Mouse (Mus musculus): ENCODE measurements at regions not wholly inside any gene's neighbourhood (a gene's known extent, or its start where the extent isn't known, plus 50 kb on each side); places are given as distances from the start of the nearest gene placed in this dataset.
A peak's percentile ranks its signal among the peaks of the same experiment; 100 is the strongest.

DNA sequence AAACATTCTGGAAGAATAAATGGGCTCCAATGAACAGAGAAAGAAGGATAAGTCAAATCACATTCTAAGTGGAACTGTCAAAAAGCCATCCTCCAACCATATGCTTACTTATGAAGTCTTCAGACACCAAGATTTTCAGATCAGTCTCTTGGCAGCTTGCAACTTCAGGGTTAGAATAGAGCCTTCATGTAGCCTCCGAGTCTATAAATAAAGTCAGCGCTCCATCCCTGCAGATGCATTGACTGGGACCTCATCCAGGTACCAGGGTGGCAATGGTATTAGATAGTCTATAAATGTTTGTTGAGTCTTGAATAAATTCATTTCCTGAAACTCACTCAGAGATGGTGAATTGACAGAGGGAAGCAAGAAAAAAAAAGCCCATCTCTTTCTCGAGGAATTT, 107.2 kb upstream of the Eepd1 start:
- H3K27ac ChIP-seq = no peak overlapping the region
- H3K36me3 ChIP-seq = no peaks in the 10 kb centered on the region
- H3K27me3 ChIP-seq = no peaks in the 10 kb centered on the region
- H3K4me3 ChIP-seq = no peak overlapping the region
- H3K9me3 ChIP-seq (replicated peaks) = no peaks in the 10 kb centered on the region
- H3K4me2 ChIP-seq = no peak overlapping the region
- no peak overlapping the region for H3K9ac ChIP-seq
- ATAC-seq (replicated peaks; ENCODE audit: insufficient number of reproducible peaks, insufficient read depth, low FRiP score, low read depth) = no peak
- 0 out of 2 replicates have a peak, but pooled peaks cover 2% of the 10 kb centered on the region for H3K4me1 ChIP-seq (replicated peaks)
- 77% methylated on average over 3 of the region's 3 CpGs for WGBS

DNA sequence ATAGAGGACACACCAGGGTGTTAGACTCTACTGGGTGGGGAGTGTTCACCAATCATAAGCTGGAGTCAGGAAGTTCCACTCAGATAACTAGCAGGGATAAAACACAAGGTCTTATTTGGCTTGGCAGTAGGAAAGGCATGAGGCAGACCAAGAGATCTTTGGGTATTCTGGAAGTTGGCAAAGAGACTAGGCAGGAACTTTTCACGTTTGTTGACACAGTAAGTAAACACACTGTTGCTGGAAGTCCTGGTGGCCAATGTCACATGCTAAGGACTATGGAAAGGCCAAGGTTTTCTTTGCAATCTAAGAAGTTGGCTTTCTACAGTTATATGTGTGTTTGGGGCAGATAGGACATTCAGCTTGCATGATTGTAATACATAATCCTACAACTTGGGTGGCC, 105.1 kb upstream of the Eepd1 start:
- ATAC-seq (replicated peaks; ENCODE audit: insufficient number of reproducible peaks, insufficient read depth, low FRiP score, low read depth) = no peak
- Histone ChIP-seq H3K27ac (no peak overlapping the region), H3K36me3 (no peaks in the 10 kb centered on the region), H3K4me1 (replicated peaks) (0 out of 2 replicates have a peak, but pooled peaks cover 2% of the 10 kb centered on the region), H3K27me3 (no peaks in the 10 kb centered on the region), H3K4me2 (no peak overlapping the region), H3K9ac (no peak overlapping the region), H3K4me3 (no peak overlapping the region), H3K9me3 (replicated peaks) (no peaks in the 10 kb centered on the region)
- WGBS = 39% methylated on average over 1 of the region's 1 CpGs

DNA sequence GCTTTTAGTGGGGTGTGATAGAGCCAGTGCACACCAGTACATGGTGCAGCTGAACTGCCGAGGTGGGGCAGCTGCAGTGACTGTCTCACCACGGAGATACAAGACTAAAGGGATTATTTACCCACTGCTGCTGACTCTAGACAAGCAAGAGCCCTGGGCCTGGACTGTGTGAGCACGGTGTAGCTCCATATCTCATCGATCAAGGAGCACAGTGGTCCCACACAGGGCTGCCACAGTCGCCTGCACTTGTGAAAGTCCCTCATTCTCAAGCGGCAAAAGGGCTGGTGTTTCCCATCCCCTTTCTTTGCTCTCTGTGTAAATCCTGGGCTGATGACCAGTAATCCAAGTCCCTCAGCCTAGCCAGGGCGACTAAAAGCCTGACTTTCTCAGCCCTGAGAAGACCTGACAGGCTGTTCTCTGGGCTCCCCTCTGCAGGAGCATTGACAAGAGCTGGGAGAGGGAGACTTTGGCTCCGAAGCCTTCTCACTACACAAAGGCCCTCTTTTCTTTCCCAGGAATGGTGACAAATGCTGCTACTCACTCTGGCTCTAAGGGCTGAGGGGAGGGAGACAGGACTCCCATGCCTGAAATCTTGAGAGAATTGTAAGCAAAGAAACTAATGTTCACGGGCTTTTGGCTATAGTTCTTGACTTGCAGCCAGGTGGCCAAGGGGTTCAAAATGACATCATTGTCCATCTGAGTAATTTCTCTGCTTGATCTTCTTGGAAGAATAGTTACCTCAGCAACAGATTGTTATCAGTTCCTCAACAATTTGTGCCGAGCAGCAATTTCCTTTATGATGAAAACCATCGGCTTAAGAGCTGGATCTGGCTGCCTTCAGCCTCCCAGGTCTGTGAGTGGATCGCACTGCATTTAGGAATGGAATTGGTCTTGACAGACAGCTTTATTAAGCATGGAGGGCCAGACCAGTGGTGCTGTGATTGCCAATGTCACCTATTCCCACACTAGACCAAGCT, 103.3 kb upstream of the Eepd1 start:
- 0 out of 2 replicates have a peak, but pooled peaks cover 2% of the 10 kb centered on the region for H3K4me1 ChIP-seq (replicated peaks)
- no peaks in the 10 kb centered on the region for H3K27me3 ChIP-seq
- no peak for ATAC-seq (replicated peaks; ENCODE audit: insufficient number of reproducible peaks, insufficient read depth, low FRiP score, low read depth)
- no peak overlapping the region for H3K27ac ChIP-seq
- H3K9me3 ChIP-seq (replicated peaks) = no peaks in the 10 kb centered on the region
- no peak overlapping the region for H3K4me2 ChIP-seq
- WGBS = 49% methylated on average over 12 of the region's 12 CpGs
- no peaks in the 10 kb centered on the region for H3K36me3 ChIP-seq
- no peak overlapping the region for H3K9ac ChIP-seq
- H3K4me3 ChIP-seq = no peak overlapping the region

DNA sequence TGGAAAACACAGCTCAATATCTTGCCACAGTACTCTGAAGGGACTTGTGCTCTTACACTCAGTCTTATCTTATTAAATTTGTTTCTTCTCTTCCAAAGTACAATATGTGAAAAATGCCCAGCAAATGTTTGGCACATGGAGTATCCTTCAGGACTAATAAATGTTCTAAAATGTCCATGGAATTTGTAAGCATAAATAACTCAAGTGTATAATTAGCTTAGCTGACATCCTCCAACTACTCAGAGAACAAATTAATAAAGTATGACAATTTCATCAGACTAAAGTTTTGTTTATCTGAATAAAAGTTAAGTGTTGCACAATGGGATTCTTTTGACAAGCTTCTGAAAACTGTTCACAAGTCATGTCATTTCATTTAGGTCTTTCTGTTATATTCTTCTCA, 96.0 kb upstream of the Eepd1 start:
- H3K27me3 ChIP-seq = no peaks in the 10 kb centered on the region
- no peaks in the 10 kb centered on the region for H3K9me3 ChIP-seq (replicated peaks)
- peaks cover 9% of the 10 kb centered on the region; the same call in 1 of the 2 replicates for H3K4me1 ChIP-seq (replicated peaks)
- no peak overlapping the region for H3K9ac ChIP-seq
- H3K4me2 ChIP-seq = no peak overlapping the region
- H3K27ac ChIP-seq = no peak overlapping the region
- no peak overlapping the region for H3K4me3 ChIP-seq
- ATAC-seq (replicated peaks; ENCODE audit: insufficient number of reproducible peaks, insufficient read depth, low FRiP score, low read depth) = no peak
- no peaks in the 10 kb centered on the region for H3K36me3 ChIP-seq

DNA sequence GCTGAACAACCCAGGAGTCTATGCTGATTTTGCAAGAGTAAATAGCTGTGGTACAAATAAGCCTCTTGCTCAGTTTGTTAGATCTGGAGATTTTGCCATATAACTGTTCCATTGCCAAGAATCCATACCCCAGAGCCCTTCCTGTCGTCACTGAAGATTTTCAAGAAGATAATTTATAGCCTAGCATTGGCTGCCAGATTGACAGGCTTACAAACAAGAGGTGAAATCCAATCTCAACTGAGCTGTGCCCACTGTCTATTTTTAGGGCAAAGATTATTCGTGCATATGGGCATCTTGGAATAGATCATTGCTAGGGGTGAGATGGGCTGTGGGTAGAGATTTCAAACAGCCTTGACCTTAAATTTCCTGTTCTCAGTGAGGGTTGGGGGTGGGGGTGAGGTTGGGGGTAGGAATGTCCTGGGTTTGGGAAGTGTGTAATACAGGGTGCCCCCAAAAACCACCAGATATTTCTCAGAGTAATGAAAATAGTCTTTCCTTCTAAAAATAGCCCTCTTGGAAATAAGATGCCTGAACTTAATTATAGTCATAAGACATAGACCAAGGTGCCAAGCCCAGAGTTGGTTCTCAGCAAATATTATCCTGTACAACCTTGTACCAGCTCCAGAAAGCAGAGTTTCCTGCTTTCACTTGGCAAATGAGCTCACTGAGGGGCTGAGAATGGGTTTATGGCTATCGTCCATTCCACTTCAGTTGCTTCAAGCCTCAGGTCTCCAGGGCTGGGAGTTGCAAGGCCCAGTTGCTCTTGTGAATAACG, 93.3 kb upstream of the Eepd1 start:
- Histone ChIP-seq H3K27ac (no peak overlapping the region), H3K4me1 (replicated peaks) (peaks cover 9% of the 10 kb centered on the region; the same call in 1 of the 2 replicates), H3K9ac (no peak overlapping the region), H3K27me3 (no peaks in the 10 kb centered on the region), H3K36me3 (no peaks in the 10 kb centered on the region), H3K4me2 (no peak overlapping the region), H3K9me3 (replicated peaks) (no peaks in the 10 kb centered on the region), H3K4me3 (no peak overlapping the region)
- ATAC-seq (replicated peaks; ENCODE audit: insufficient number of reproducible peaks, insufficient read depth, low FRiP score, low read depth) = no peak
- 67% methylated on average over 4 of the region's 4 CpGs for WGBS

DNA sequence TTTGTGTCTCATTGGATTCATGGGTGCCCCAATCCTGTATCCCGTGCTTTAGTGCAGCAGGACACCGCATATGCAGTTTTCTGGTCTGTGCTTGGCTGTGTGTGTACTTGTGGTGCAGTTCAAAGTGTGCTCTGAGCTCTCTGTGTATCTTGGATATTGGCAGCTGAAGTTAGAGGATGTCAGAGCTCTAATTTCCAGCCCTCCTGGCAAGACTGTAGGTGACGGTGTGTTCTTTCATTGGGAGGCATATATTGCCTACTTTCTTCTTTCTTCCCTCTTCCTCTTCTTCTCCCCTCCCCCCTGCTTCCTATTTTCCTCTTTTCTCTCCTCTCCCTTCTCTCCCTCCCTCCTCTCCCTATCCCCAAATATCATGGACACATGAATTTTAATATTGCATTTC, 92.0 kb upstream of the Eepd1 start:
- Histone ChIP-seq H3K4me1 (replicated peaks) (peaks cover 9% of the 10 kb centered on the region; the same call in 1 of the 2 replicates), H3K27ac (no peak overlapping the region), H3K27me3 (no peaks in the 10 kb centered on the region), H3K36me3 (no peaks in the 10 kb centered on the region), H3K4me3 (no peak overlapping the region), H3K4me2 (no peak overlapping the region), H3K9me3 (replicated peaks) (no peaks in the 10 kb centered on the region), H3K9ac (no peak overlapping the region)
- 77% methylated on average over 3 of the region's 3 CpGs for WGBS
- no peak for ATAC-seq (replicated peaks; ENCODE audit: insufficient number of reproducible peaks, insufficient read depth, low FRiP score, low read depth)

DNA sequence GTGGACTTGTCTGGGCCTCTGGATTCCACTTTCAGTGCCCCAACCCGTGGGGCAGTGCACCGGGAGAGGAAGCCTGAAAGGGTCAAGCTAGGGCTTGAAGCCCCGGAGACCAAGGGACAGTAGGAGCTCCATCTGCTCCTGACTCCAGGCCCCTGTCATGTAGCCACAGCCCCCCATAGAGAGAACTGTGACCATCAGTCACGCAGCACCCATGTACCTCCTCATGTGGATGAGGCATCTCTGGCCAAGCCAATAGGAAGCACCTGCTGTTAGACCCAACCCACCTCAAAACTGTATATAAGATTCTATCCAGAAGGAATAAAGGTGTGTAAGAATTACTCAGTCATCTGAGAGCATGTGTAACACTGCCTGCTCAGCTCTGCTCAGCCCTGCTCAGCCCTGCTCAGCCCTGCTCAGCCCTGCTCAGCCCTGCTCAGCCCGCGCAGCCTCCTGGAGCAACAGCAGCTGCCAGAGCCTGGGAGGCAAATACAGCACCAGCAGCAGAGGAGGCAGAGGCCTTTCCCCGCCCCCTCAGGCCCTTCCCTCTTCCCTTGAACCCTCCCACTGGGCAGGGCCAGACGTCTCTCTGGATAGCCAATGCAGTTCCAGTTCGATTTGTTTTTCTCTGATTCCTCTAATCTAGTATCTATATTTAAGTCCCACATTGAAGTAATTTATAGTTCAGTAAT, 80.6 kb upstream of the Eepd1 start:
- Histone ChIP-seq H3K9ac (no peak overlapping the region), H3K9me3 (replicated peaks) (no peaks in the 10 kb centered on the region), H3K4me1 (replicated peaks) (0 out of 2 replicates have a peak, but pooled peaks cover 2% of the 10 kb centered on the region), H3K4me2 (peak overlapping the region; percentile 8), H3K27me3 (no peaks in the 10 kb centered on the region), H3K27ac (no peak overlapping the region), H3K36me3 (no peaks in the 10 kb centered on the region), H3K4me3 (no peak overlapping the region)
- ATAC-seq (replicated peaks; ENCODE audit: insufficient number of reproducible peaks, insufficient read depth, low FRiP score, low read depth) = no peak; the same call in 1 of the 2 replicates
- WGBS = 35% methylated on average over 9 of the region's 9 CpGs

DNA sequence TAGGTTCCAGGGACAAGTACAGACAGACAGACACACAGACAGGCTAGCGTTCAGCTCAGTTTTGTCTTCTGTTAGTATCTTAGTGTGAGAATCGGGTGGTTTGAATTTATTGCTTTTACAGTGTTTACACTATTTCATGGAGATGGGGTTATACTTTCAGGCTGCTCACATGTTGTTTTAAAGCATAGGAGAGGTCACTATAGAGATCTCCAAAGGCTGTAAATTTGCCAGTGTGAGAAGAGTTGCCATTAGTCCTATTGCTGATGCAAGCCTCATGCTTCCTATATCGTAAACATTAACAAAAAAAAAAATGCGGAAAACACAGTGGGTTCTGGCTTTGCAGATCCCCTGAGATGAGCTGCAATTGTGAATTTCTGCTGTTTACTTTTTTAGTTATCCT, 75.5 kb upstream of the Eepd1 start:
- H3K9ac ChIP-seq = no peak overlapping the region
- H3K4me3 ChIP-seq = no peak overlapping the region
- no peaks in the 10 kb centered on the region for H3K27me3 ChIP-seq
- H3K4me2 ChIP-seq = no peak overlapping the region
- no peak for ATAC-seq (replicated peaks; ENCODE audit: insufficient number of reproducible peaks, insufficient read depth, low FRiP score, low read depth)
- H3K36me3 ChIP-seq = no peaks in the 10 kb centered on the region
- 85% methylated on average over 4 of the region's 4 CpGs for WGBS
- H3K9me3 ChIP-seq (replicated peaks) = no peaks in the 10 kb centered on the region
- H3K4me1 ChIP-seq (replicated peaks) = 0 out of 2 replicates have a peak, but pooled peaks cover 2% of the 10 kb centered on the region
- H3K27ac ChIP-seq = no peak overlapping the region

DNA sequence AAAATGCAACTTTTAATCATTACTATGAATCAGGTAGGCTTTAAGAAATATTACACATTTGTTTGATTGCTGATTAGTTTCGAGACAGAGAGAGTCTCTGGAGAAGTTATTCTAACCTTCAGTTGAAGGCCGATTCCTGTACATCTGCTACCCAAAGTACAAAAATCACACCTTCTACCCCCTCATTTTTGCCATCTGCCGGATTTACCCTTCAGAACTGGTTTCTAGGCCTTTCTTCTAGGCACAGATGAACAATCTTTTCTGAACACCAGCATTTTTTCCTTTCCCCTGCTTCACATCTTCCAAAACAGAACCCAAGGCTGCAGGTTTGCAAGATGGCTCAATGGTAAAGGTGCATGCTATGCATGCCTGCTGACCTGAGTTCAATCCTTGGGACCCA, 72.8 kb upstream of the Eepd1 start:
- H3K36me3 ChIP-seq = no peaks in the 10 kb centered on the region
- no peak overlapping the region for H3K9ac ChIP-seq
- no peak overlapping the region for H3K27ac ChIP-seq
- ATAC-seq (replicated peaks; ENCODE audit: insufficient number of reproducible peaks, insufficient read depth, low FRiP score, low read depth) = no peak
- H3K9me3 ChIP-seq (replicated peaks) = no peaks in the 10 kb centered on the region
- H3K4me1 ChIP-seq (replicated peaks) = no peaks in the 10 kb centered on the region
- no peak overlapping the region for H3K4me2 ChIP-seq
- H3K4me3 ChIP-seq = no peak overlapping the region
- H3K27me3 ChIP-seq = no peaks in the 10 kb centered on the region
- WGBS = 84% methylated on average over 3 of the region's 3 CpGs

DNA sequence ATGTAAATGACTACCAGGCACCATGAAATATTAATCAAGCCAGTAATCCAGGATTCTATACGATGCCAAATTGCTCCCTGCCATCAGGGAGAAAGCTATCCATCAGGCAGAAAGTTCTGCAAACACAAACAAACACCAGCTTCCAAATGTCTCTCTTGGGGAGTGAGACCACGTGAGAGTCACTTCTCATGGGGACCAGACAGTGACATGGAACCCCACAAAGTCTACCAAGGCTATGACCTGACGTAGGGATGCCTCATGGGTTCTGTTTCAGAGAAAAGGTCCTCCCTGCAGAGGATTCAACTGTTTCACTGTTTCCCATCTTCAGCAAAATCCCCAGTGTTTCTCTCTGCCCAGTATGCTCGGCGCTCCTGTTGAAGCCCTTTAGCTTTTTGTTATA, 71.6 kb upstream of the Eepd1 start:
- Histone ChIP-seq H3K36me3 (no peaks in the 10 kb centered on the region), H3K4me3 (no peak overlapping the region), H3K9ac (no peak overlapping the region), H3K4me1 (replicated peaks) (peaks cover 2% of the 10 kb centered on the region), H3K4me2 (no peak overlapping the region), H3K9me3 (replicated peaks) (no peaks in the 10 kb centered on the region), H3K27me3 (no peaks in the 10 kb centered on the region), H3K27ac (no peak overlapping the region)
- 79% methylated on average over 5 of the region's 5 CpGs for WGBS
- ATAC-seq (replicated peaks; ENCODE audit: insufficient number of reproducible peaks, insufficient read depth, low FRiP score, low read depth) = no peak

DNA sequence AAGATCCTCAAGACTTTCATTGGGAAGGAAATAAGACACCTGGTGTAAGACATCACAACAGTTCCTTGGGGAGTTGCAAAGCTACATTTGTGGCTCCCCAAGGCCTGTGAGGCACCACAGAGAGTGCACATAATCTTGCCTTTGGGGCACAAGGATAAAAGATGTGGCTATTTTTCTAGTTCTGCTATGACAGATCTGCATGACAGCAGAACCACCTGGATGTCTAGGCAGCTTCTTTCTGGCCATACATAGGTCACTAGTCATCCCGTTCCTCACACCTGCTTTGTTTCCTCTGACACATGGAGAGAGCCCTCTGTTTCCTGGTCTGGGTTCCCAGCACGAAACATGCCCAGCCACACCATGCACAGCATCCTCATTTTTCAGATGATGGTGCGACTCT, 67.5 kb upstream of the Eepd1 start:
- WGBS = 77% methylated on average over 3 of the region's 3 CpGs
- no peaks in the 10 kb centered on the region for H3K9me3 ChIP-seq (replicated peaks)
- H3K27ac ChIP-seq = no peak overlapping the region
- H3K27me3 ChIP-seq = no peaks in the 10 kb centered on the region
- no peak overlapping the region for H3K9ac ChIP-seq
- peaks cover 5% of the 10 kb centered on the region for H3K4me1 ChIP-seq (replicated peaks)
- no peak for ATAC-seq (replicated peaks; ENCODE audit: insufficient number of reproducible peaks, insufficient read depth, low FRiP score, low read depth)
- H3K36me3 ChIP-seq = no peaks in the 10 kb centered on the region
- H3K4me3 ChIP-seq = no peak overlapping the region
- H3K4me2 ChIP-seq = no peak overlapping the region
